Mouse (Mus musculus) G1E-ER4 (cell line): ENCODE data around the gene Ccdc50. TPM values are rescaled to one million over a fixed set of nuclear protein-coding genes. Genes with fewer than 3 reads are reported as not detected.

Experiments
- GATA1 ChIP-seq: IDR thresholded peaks from one replicate; pipeline ENCODE4 v1.8.0; 2012; ENCODE audit warnings: low read length, inconsistent platforms
- polyA plus RNA-seq: library from polyadenylated mRNA; stranded (reverse); fragments of >175 nt; gene quantifications from 2 replicates; pipeline ENCODE4 v1.2.3, GENCODE M21; 2012

Ccdc50 gene
- polyA plus RNA-seq, 1 experiment: 33.5 TPM

DNA sequence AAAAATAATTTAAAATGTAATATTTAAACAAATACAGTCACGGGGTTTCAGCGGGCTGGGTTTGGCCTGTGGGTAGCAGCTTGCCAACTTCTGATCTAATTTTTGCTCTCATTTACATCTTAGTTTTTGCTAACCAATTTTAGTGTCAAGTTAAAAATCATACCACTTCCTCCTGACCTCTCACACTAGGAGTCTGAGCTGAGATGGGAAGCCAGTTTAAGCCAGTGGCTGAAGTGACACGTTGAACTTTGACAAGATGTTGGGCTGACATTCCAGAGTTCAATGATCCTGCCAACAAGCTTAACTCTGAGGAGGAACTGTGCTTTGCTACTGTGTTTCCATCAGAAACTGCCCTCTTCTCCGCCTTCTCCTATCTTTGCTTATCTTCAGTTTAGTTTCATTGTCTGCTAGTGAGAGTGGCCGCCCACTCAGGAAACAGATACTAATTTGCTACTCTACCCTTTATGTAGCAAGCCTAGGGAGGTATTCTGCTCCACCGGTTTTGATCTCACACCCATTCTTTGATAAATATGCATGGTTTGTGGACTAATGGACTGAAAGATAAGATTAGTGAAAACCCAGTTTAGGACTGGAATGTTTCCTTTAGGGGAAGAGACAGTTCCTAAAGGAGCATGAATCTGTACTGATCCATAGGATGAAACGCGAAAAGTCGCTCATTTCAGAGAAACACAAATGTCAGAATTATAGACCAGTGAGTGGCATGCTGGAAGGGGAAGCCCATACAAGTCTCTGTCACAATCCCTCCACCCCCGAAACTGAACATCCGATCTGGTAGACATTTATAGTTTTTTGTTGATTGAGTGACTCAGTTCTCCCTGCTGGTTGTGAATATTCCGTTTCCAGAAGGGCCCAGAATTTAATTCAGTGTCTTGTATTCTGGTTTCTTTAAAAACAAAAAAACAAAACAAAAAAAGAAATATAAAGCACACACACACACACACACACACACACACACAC is 746 bp upstream of the Ccdc50 start:
- TF ChIP-seq GATA1: peak; percentile 22

DNA sequence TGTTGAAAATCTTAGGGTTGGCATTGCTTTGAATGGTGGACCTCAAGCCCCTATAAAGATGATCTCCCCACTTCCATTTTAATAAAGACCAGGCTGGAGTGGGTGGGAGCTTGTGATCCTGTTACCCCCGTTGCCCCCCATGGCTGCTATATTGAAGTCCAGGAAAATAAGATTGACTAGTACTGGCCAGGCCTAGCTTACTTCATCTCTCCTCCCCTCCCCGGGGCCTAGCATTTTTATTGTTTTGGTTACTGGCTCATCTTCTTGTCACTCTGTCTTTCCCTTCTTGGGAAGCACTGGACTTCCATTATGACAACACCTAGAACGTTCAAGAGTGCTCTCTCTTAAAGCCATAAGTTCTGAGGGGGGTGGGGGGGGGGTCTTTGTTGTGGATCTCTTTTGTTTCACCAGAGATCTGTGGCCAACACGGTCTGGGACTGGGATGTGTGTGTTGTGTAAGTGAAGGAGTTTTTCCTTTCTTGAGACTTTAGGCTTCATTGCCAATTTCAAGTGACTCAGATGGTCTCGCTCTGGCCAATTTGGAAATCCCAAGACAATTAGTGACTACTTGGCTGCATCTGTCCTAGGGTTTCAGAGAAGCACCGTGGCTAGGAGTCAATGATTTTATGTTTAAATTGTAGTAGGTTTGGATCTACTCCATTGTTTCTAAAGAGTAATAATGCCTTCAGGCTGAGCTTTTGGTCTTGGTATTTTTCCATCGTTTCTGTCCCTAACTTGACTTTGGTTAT is 1.0 kb downstream of the Ccdc50 start:
- TF ChIP-seq GATA1: no peak

DNA sequence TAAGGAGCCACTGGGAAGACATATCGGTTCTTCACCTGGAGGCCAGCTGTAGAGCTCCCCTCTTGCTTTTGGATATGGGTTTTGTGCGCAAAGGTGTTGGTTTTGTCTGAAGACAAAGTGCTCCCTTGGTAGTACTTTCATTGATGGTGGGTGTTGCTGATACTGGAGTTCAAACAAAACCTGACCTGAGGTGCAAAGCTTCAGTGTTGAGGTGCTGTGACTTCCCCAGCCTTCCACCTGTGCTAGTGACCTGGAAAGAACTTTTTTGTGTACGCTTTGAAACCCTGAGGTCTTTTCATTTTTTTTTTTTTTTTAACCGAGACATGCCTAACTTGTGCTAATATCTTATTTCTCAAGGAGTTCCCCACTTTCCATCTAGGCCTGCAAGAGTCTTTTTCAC is 1.6 kb downstream of the Ccdc50 start:
- TF ChIP-seq GATA1: no peak

GRCm38 (mm10) chr16:27391845-27392244 is 3.2 kb downstream of the Ccdc50 start:
- no peak for TF ChIP-seq GATA1

DNA sequence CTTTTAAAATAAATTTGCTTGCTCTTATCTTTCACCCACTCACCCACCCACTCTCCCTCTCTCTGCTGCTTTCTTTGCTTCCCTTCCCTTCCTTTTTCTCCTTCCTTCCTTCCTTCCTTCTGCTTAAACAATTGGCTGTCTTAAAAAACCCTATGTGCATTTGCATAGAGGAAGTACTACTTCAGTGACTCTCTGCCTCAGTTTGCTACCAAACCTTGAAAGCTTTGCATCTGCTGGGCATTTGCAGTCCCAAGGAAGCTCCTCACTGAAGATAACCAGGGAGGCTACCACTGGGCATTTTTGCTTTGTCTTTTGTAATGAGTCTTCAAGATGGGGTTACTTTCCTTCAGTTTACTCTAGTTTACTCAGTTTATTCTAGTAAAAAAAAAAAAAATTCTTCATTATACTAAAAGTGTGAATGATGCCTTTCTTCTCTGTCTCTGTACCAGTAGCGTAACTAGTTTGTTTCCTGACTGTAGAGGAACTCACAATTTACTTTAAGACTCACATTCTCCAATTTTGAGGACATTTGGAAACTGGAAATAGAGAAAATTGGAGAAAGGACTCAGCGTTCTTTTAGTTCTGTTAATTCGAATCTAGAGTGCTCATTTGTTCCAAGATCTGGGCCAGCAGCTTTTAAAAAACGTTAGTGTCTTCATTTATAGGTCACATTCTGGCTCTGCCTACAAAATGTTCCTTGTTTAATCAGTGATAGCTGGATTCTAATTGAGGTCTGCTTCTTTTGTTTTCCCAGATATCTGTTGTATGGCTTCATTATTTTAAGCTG is 6.8 kb downstream of the Ccdc50 start:
- no peak for TF ChIP-seq GATA1

- TF ChIP-seq GATA1: no peak
Observed at GRCm38 (mm10) chr16:27396951-27397350, 8.3 kb downstream of the Ccdc50 start.

DNA sequence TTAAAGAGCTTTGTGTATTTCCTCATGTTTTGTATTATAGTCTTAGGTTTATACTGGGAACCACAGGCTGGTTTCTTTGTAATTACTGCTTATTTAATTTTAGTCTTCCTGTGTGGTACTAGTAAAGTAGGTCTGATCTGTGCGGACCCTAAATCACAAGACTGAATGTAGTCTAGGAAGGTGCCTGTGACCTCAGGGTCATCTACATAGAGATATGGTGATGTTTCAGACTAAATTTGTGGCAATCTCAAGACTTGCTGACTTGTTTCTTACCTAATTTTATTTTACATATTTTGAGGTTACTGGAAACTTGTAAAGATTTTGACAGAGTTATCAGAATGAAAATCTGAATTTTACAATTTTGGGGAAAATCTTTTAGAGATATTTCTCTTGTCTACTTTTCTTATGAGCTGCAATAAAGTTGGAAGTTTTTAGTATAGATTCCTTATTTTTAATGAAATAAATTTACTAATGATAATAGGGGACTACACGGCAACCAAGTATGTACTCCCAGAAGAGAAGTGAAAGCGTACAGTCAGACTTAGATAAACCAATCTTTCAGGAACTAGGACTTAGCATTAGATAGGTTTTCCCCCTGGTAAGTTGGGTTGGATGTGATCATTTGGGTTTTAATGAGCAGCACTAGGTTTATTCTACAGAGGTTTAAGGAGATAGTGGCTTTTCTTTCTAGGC is 10.5 kb downstream of the Ccdc50 start:
- no peak for TF ChIP-seq GATA1

- TF ChIP-seq GATA1: no peak
Observed at GRCm38 (mm10) chr16:27399719-27400253, 11.1 kb downstream of the Ccdc50 start.

DNA sequence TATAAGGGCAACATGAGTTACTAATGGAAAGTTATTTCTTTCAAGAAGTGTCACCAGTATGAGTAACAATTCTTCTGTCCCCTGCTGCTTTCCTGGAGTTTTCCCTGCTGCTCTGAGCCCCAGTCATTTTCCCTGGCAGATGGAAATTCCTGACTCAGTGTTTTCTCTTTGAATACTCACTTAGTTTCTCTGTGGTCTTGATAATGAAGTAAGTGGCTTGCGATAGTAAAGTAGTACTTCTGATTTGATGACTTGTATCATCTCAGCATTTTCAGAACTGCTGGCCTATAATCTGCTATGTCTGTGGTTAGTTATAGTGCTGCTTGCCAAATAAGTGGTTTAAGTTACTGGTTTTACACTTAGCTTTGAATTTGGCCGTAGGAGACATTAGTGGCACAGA is 12.9 kb downstream of the Ccdc50 start:
- no peak for TF ChIP-seq GATA1

DNA sequence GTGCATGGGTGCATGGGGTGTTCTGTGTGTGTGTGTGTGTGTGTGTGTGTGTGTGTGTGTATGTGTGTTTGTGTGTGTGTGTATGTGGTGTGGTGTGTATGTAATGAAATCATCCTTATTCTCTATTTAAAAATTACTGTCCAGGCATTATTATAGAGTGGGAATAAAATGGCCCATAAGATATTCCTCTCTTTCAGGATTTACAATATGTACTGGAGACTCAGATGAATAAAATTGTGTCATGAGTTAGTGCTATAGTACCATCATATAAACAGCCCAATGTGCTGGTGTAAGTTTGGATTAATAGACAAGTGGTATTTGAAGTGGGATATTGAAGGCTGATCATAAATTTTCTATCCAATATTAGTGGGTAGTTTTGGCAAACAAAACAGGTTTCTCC is 15.4 kb downstream of the Ccdc50 start:
- TF ChIP-seq GATA1: no peak

DNA sequence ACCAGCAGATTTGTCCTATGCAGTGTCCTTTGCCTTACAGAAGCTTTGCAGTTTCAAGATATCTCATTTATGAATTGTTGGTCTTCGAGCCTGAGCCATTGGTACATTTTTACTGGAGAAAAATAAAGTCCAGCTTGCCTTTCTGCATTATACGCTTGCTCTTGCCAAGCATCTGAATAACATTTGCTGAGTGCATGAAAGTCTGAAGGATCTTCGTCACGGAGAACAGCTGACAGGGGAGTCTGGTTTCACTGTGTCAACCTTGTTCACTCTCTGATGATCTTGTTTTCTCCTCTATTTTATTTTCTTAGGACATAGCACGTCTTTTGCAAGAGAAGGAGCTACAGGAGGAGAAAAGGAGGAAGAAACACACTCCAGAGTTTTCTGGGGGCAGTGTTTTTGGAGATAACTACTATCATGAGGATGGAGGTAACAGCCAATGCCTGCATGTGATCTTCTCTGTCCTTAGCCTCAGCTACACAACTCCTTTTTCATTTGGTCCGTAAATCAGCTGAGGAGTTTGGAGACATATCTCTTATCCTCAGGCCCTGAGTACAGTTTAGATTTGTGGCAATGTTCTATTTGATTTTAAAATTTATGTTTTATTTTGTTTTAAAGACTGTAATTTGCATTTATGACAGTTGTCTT is 28.4 kb downstream of the Ccdc50 start:
- TF ChIP-seq GATA1: no peak

DNA sequence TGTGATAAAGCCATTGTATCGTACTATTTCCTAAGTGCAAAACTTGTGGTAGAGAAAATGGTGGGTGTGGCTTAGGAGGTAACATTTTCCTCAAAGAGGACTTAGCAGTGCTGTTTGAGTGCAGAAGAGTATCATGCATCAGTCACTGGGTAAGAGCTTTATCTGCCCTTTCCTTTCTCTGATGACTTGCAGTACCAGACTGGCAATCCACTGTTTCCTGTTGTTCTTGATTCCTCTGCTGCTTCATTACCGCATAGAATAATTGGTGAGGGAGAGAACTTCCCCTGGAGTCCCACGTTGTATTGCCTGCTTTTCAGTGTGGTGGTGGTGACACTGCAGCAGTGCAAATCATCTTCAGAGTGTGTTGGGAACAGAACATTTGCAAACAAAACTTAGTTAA is 29.0 kb downstream of the Ccdc50 start:
- no peak for TF ChIP-seq GATA1

GRCm38 (mm10) chr16:27420982-27421381 is 32.3 kb downstream of the Ccdc50 start:
- TF ChIP-seq GATA1: no peak

GRCm38 (mm10) chr16:27435034-27435433 is 46.4 kb downstream of the Ccdc50 start:
- TF ChIP-seq GATA1: no peak
